Mouse (Mus musculus) cerebellum, postnatal 14 days (tissue): ENCODE results near the gene Ptn.

Experiments
- DNase-seq, 2 experiments: peaks; one replicate each; pipeline ENCODE4 v3.0.0; 2021; ENCODE audit warnings: mixed read lengths in 2 of 2

Ptn gene

GRCm38 (mm10) chr6:36809747-36810285, at the start of gene Ptn:
Ptn (minus strand) TSS chr6:36810220.
- DNase-seq = peak; percentile 54 to 67

GRCm38 (mm10) chr6:36858258-36859041, 48.4 kb upstream of the Ptn start:
- no peak for DNase-seq

GRCm38 (mm10) chr6:36857627-36858257, 47.7 kb upstream of the Ptn start:
- no peak for DNase-seq

GRCm38 (mm10) chr6:36850422-36851129, 40.6 kb upstream of the Ptn start:
- peak; percentile 91 to 93 for DNase-seq

GRCm38 (mm10) chr6:36845288-36845687, 35.3 kb upstream of the Ptn start:
- DNase-seq = peak in 1 of 2 experiments; percentile 63

- peak; percentile 85 to 95 for DNase-seq
These were observed 34.2 kb upstream of the Ptn start for GRCm38 (mm10) chr6:36844258-36844657.

GRCm38 (mm10) chr6:36843031-36843488, 33.0 kb upstream of the Ptn start:
- DNase-seq = peak; percentile 44 to 70

GRCm38 (mm10) chr6:36842101-36842922, 32.3 kb upstream of the Ptn start:
- DNase-seq = no peak

GRCm38 (mm10) chr6:36841701-36842100, 31.7 kb upstream of the Ptn start:
- no peak for DNase-seq

- DNase-seq = no peak
These were observed 31.2 kb upstream of the Ptn start for GRCm38 (mm10) chr6:36841174-36841573.

GRCm38 (mm10) chr6:36838747-36839146, 28.7 kb upstream of the Ptn start:
- no peak for DNase-seq

- DNase-seq = peak in 1 of 2 experiments; percentile 52
These were observed 25.3 kb upstream of the Ptn start for GRCm38 (mm10) chr6:36835351-36835750.

GRCm38 (mm10) chr6:36834695-36835265, 24.8 kb upstream of the Ptn start:
- no peak for DNase-seq

GRCm38 (mm10) chr6:36832681-36833080, 22.7 kb upstream of the Ptn start:
- DNase-seq = no peak

- no peak for DNase-seq
These were observed 22.2 kb upstream of the Ptn start for GRCm38 (mm10) chr6:36832207-36832606.

GRCm38 (mm10) chr6:36830371-36830925, 20.4 kb upstream of the Ptn start:
- no peak for DNase-seq

GRCm38 (mm10) chr6:36819784-36820050, 9.7 kb upstream of the Ptn start:
- DNase-seq = no peak

- peak; percentile 92 to 95 for DNase-seq
These were observed 9.2 kb upstream of the Ptn start for GRCm38 (mm10) chr6:36819019-36819783.

- peak; percentile 32 to 58 for DNase-seq
These were observed 8.4 kb upstream of the Ptn start for GRCm38 (mm10) chr6:36818281-36819018.

GRCm38 (mm10) chr6:36816666-36817065, 6.6 kb upstream of the Ptn start:
- DNase-seq = no peak
